Mouse (Mus musculus): ENCODE measurements at regions not wholly inside any gene's neighbourhood (a gene's known extent, or its start where the extent isn't known, plus 50 kb on each side); places are given as distances from the start of the nearest gene placed in this dataset.
"Not testable (repeated sequence)": the region's sequence is repeated elsewhere in the genome, so short reads cannot be mapped to it uniquely, and the experiment has no call there.

DNA sequence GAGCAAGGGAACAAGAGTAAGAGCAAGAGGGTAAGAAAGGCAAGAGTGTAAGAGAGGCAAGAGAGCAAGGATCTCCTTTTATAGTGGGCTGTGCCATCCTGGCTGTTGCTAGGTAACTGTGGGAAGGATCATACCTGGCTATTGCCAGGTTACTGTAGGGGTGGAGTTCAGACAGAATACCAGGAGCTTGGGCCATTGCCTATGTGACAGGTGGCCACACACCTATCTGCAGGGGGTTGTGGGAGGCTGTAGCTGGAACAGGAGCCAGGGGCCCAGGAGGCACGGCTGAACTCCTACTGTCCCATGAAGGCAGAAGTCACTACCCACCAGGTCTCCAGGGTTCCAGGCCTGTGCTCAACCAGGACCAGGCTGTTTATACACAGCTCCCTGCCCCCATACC lies 1149.0 kb downstream of the 9330182O14Rik start:
- DNase-seq: peak; percentile 75

- no peak for DNase-seq
Measured at GRCm38 (mm10) chr15:41286809-41287413, 1152.7 kb downstream of the 9330182O14Rik start.

DNA sequence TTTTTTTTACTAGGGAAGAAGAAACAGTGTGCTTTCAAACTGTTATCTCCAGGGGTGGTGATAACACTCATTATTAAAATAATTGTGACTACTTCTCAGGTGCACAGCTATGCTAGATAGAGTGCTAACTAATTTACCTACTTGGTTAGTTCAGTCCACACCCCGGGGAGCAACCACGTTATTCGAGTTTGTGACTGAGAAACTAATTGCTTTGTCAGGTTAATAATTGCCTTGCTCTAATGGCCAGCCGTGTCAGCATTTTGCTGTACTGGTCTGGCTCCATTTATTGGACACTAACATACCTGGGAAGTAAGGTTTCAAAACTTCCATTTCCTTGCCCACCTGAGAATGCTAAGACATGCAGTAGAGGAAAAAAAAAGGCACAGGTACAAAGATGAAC lies 1163.3 kb downstream of the 9330182O14Rik start:
- no peak for DNase-seq

DNA sequence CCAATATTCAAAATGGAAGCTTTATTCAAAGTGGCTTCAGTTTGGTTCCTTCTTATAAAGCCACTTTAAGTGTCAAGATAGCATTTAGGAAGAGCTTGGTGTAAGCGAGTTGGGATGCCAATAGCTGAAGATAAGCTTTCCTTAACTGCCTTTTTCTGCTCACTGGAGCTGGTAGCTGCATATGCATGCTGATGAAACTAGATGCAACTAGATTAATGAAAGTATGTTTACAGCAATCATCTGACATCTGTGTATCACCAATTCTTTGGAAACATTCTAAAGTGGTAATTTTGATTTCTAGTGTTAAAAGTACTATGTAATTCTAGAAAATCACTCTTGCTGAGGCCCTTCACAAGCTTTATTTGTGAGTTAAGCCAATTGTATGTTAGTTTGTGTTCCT lies 1172.5 kb downstream of the 9330182O14Rik start:
- no peak for DNase-seq

DNA sequence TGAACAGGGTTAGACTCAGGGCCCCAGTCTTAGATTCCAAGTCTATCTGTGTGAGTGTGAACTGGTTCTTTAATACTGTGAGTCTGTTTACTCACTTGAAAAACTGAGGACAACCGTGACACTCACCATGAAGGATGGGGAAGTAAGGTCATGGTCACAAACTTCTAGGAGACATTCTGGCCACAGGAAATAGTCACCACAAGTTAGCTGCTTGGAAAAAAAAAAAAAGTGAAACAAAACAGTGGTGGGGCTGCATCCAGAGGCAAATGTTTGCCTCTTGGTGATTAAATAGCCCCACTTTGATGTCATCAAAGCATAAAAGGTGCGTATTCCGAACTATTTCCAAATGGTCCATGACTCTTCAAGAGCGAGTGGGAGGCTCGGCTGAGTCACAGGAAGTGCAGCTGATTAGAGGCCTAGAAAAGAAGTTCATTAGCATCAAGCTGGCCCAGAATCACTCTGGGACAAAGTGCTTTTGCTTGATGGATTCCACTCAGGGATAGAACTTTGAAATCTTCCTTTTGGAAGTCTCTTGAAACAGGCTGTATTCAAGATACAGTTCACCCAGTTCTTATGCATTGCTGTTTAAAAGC lies 1177.7 kb downstream of the 9330182O14Rik start:
- DNase-seq: no peak

GRCm38 (mm10) chr15:41314916-41315315 lies 1180.8 kb downstream of the 9330182O14Rik start:
- no peak for DNase-seq

- peak; percentile 30 for DNase-seq
Measured at GRCm38 (mm10) chr15:41325633-41326252, 1191.6 kb downstream of the 9330182O14Rik start.

GRCm38 (mm10) chr15:41329286-41329685 lies 1195.1 kb downstream of the 9330182O14Rik start:
- no peak for DNase-seq

DNA sequence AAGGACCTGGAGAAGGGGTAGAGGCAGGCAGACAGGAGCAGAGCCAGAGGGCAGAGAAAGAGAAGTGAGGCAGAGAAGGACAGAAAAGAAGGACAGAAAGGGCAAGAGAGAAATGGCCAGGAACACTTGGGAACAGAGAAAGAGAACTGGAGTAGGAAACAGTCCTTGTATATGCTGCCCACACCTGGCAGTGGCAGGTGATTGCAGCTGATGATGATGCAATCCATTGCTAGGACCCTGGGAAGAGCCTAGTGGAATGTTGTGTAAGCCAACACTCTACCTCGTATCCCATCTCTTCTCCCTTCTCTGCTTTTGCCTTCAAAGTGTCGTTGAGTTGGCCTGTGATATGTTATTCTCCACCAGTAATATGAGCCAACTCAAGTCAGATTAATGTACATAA lies 1195.9 kb downstream of the 9330182O14Rik start:
- no peak for DNase-seq

GRCm38 (mm10) chr15:41332451-41332850 lies 1198.3 kb downstream of the 9330182O14Rik start:
- DNase-seq: no peak

DNA sequence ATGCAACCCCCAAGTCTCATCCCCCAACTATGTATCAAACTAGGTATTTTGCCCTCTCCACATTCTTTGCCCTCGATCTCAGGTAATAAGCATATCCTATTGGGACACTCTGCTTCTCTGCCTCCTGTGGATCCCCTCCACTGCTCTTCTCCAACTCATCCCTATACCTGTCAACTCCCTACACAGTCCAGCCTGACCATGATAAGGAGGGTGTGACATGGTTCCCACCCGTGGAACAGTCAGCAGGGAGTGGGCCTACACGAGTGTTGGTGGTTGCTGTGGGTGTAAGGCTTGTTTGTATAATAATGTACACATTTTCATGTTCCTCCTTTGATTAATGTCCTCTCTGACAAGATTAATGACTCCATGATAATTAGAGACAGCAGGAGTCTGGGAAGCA lies 1199.0 kb downstream of the 9330182O14Rik start:
- DNase-seq: no peak

DNA sequence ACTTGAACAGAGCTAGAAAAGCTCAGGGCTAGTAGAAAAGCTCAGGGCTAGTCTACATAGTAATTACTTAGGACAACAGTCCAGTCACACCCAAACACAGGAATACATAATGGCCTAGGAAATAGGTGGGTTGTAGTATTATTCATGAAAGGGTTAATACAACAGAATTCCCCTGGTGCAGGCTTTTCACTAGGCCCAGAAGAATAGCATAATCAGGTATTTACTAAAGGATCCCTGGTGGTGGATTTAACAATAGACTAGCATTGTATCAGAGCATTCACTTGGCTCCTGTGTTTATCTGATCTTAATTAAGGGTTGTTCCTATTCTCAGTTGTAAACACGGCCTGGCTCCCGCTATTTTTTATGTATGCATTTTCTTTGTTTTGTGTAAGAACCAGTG lies 1206.5 kb downstream of the 9330182O14Rik start:
- not testable (repeated sequence) for DNase-seq

GRCm38 (mm10) chr15:41345554-41345953 lies 1211.4 kb downstream of the 9330182O14Rik start:
- DNase-seq: no peak

DNA sequence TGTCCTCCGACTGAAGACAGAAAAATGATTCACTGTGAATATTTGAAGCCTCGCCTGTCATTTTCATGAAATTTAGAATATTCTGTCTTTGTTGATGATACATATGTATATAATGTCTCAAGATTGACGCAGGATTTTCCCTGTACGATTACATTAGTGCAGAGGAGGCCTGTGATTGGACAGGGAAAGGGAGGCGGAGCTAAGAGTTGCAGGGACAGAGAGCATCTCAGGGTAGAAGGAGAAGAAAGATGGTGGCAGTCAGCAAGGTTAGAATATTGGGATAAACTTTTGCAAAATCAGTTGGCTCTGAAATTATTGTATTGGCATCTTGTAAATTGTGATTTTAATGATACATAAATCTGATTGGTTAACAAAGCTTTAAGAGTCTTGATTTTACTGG lies 1213.1 kb downstream of the 9330182O14Rik start:
- DNase-seq: no peak

- no peak for DNase-seq
Measured at GRCm38 (mm10) chr15:41352129-41352528, 1218.0 kb downstream of the 9330182O14Rik start.

- peak; percentile 33 for DNase-seq
Measured at GRCm38 (mm10) chr15:41359276-41359675, 1225.1 kb downstream of the 9330182O14Rik start.

GRCm38 (mm10) chr15:41374669-41375068 lies 1240.5 kb downstream of the 9330182O14Rik start:
- DNase-seq: no peak

DNA sequence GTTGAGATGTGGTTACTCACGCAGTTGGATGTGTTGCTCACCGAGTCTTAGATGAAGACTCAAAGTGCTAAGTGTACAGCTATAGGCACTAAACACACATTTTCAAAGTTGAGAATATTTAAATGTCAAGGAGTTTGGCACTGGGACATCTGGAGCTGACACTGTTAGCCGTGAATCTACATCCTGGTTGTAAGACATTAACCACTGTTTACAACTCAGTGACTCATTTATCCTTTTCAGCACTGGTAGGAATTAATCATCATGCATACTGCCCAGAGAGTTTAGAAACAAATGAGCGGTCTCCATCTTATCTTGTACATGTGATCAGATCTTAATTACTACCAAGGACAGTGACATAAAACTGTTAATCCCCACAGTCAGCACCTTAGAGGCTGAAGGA lies 1241.7 kb downstream of the 9330182O14Rik start:
- no peak for DNase-seq

- DNase-seq: no peak
Measured at GRCm38 (mm10) chr15:41379637-41380036, 1245.5 kb downstream of the 9330182O14Rik start.

GRCm38 (mm10) chr15:41380429-41380828 lies 1246.3 kb downstream of the 9330182O14Rik start:
- no peak for DNase-seq

GRCm38 (mm10) chr15:41390699-41391098 lies 1256.5 kb downstream of the 9330182O14Rik start:
- no peak for DNase-seq

Measured in cerebellum, adult 11-12 months (tissue).